Mouse (Mus musculus) kidney, postnatal 0 days (tissue): ENCODE data around the gene Fam193a. TPM values are rescaled to one million over a fixed set of nuclear protein-coding genes. Genes with fewer than 3 reads are reported as not detected.

Source experiments
- ATAC-seq: fragments of 200-750 bp; cut with Nextera tagmentation; replicated peaks from 2 replicates; pipeline ENCODE4 v1.8.0; 2017; ENCODE audit warnings: low read depth, moderate number of reproducible peaks, moderate TSS enrichment, moderate library complexity; ENCODE audit not compliant: low FRiP score
- DNase-seq: peaks from one replicate; pipeline ENCODE4 v3.0.0-alpha.2; 2016; ENCODE audit warnings: low spot score
- H3K27ac ChIP-seq: fragments of 300-500 bp; sonication (generic); 2 replicates; pipeline ENCODE4 v1.5.1; 2014; ENCODE audit warnings: mild to moderate bottlenecking
- H3K27me3 ChIP-seq: fragments of 300-500 bp; sonication (generic); 2 replicates; pipeline ENCODE4 v1.6.1; 2014; ENCODE audit warnings: low read length, mixed read lengths; ENCODE audit not compliant: insufficient read depth
- H3K36me3 ChIP-seq: fragments of 300-500 bp; sonication (generic); 2 replicates; pipeline ENCODE4 v1.6.1; 2014; ENCODE audit warnings: low read length, mixed read lengths; ENCODE audit not compliant: insufficient read depth
- H3K4me1 ChIP-seq: fragments of 300-500 bp; sonication (generic); replicated peaks from 2 replicates; pipeline ENCODE4 v1.6.1; 2014; ENCODE audit warnings: antibody characterized with exemption, low read length, mixed read lengths; ENCODE audit not compliant: insufficient read depth
- H3K4me2 ChIP-seq: fragments of 300-500 bp; sonication (generic); 2 replicates; pipeline ENCODE4 v1.6.1; 2014; ENCODE audit warnings: mild to moderate bottlenecking, low read length, moderate library complexity, mixed read lengths
- H3K4me3 ChIP-seq: fragments of 300-500 bp; sonication (generic); replicated peaks from 2 replicates; pipeline ENCODE4 v1.5.1; 2014; ENCODE audit warnings: low read depth, low read length
- H3K9ac ChIP-seq: fragments of 300-500 bp; sonication (generic); 2 replicates; pipeline ENCODE4 v1.6.1; 2014; ENCODE audit warnings: low read depth, low read length
- H3K9me3 ChIP-seq: fragments of 300-500 bp; sonication (generic); replicated peaks from 2 replicates; pipeline ENCODE4 v1.6.1; 2016; ENCODE audit warnings: low read length, inconsistent platforms, mixed read lengths
- CTCF ChIP-seq: IDR thresholded peaks from 2 replicates; pipeline ENCODE4 v1.5.1; 2016; ENCODE audit warnings: antibody characterized with exemption, low read depth, mild to moderate bottlenecking, moderate library complexity
- WGBS: fragments of 180-500 bp; shearing (Covaris S2); extraction: QIAGEN DNeasy Blood & Tissue Kit; methylation state at CpG from one replicate; pipeline ENCODE4 v1.1.7; 2014; 5-methylcytosine and 5-hydroxymethylcytosine counted together
- polyA plus RNA-seq: library from polyadenylated mRNA; unstranded; fragments of >200 nt; fragmentation: Nextera tagmentation; extraction: Ambion mirVana; gene quantifications from 2 replicates; pipeline ENCODE4 v1.2.1, GENCODE M21; 2015

Gene Fam193a
- polyA plus RNA-seq, 1 experiment from 2014 or later, result 6.8 TPM

DNA sequence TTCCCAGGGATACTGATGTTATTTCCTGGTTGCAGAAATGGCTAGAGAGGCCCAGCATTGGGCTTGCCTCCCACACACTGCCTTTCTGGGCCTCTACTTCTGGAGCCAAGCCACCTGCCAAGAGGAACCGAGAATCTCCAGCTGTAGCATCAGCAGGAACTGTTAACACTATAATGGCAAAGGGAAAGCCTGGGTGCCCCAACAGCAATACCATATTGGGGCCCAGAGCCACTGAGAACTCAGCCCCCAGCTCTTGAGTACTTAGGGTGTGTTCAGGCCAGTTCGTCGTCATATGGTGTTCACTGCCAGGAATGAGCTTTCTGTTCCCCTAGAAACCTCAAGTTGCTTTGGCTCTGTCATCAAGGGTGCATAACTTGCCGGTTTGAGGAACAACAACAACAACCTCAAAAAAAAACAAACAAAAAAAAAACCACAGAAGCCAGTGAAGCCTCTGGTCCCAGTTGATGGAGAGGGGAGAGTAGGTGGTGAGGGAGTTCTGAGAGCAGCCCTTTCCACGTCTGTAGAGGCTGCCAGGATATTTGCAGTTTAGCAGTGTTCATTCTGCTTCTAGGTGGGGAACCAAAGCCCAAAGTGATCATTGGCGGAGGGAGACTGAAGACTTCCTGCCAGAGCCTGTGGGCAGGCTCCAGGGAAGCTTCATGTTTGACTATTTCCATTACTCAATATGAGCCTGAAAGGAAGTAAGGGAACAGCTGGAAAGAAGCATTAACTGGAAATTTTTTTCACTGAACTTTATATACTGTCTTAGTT is 117.8 kb downstream of the Fam193a start:
- Histone ChIP-seq H3K27me3 (no peaks in the 10 kb centered on the region), H3K4me2 (no peak overlapping the region), H3K36me3 (0 out of 2 replicates have a peak, but pooled peaks cover 2% of the 10 kb centered on the region), H3K9me3 (no peaks in the 10 kb centered on the region), H3K4me3 (no peak overlapping the region), H3K9ac (no peak overlapping the region), H3K4me1 (no peaks in the 10 kb centered on the region; the same call in 1 of the 2 replicates), H3K27ac (no peak overlapping the region)
- ATAC-seq (no peak), DNase-seq (peak; percentile 42)
- WGBS, result 63% methylated on average over 6 of the region's 6 CpGs
- TF ChIP-seq CTCF, result no peak

- no peak for DNase-seq
- Histone ChIP-seq H3K4me2 (no peak overlapping the region), H3K4me3 (no peak overlapping the region), H3K27ac (no peak overlapping the region), H3K9ac (no peak overlapping the region), H3K4me1 (no peaks in the 10 kb centered on the region; the same call in 1 of the 2 replicates), H3K27me3 (no peaks in the 10 kb centered on the region), H3K36me3 (0 out of 2 replicates have a peak, but pooled peaks cover 2% of the 10 kb centered on the region), H3K9me3 (no peaks in the 10 kb centered on the region)
- 65% methylated on average over 6 of the region's 6 CpGs for WGBS
- no peak for TF ChIP-seq CTCF
- ATAC-seq, result 0 out of 2 replicates have a peak, but pooled peaks have one; percentile 11
Observed at GRCm38 (mm10) chr5:34488741-34489417, 119.1 kb downstream of the Fam193a start.

DNA sequence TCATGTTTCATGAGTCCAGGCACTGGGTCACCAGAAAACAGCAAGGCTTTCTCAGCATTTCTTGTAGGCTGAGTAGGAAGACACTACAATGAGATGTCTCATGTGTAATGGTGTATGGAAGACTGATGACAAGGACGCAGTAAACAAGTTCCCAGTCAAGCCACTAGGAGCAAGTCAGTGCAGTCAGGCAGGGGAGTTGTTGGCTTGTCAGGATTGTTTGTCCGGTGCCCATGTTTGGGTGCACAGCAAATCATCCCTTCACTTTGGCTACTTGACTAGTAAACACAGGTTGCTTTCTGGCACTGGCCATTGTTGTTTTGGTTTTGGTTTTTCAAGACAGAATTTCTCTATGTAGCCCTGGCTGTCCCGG is 119.7 kb downstream of the Fam193a start:
- 0 out of 2 replicates have a peak, but pooled peaks have one; percentile 14 for ATAC-seq
- Histone ChIP-seq H3K9ac (no peak overlapping the region), H3K9me3 (no peaks in the 10 kb centered on the region), H3K27me3 (no peaks in the 10 kb centered on the region), H3K27ac (no peak overlapping the region), H3K4me3 (no peak overlapping the region), H3K4me1 (no peaks in the 10 kb centered on the region; the same call in 1 of the 2 replicates), H3K36me3 (0 out of 2 replicates have a peak, but pooled peaks cover 2% of the 10 kb centered on the region), H3K4me2 (no peak overlapping the region)
- 61% methylated on average over 3 of the region's 3 CpGs for WGBS
- peak; percentile 40; the same call in 1 of the 2 replicates for TF ChIP-seq CTCF
- peak; percentile 61 for DNase-seq

DNA sequence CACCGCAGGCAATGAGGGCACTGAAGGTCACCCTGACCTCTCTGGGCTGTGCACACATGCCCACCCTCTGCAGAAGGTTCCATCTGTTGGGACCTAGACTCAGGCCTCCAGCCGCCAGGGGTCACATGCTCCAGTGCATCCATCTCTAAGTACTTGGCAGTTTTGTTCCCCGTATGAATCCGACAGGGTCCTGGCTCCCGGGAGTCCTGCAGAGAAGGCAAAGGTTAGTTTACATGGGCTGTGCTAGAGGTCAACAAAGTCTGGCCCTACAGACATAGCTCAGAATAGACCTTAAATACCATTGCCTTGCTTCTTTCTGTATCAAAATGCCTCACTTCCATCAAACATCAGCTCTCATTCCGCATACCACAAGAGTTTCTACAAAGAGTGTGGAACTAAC is 127.0 kb downstream of the Fam193a start:
- Histone ChIP-seq H3K9ac (no peak overlapping the region), H3K9me3 (no peaks in the 10 kb centered on the region), H3K27ac (no peak overlapping the region), H3K36me3 (peaks cover 5% of the 10 kb centered on the region; the same call in 1 of the 2 replicates), H3K27me3 (no peaks in the 10 kb centered on the region), H3K4me2 (no peak overlapping the region), H3K4me3 (no peak overlapping the region), H3K4me1 (no peaks in the 10 kb centered on the region)
- DNase-seq (no peak), ATAC-seq (no peak)
- 67% methylated on average over 6 of the region's 6 CpGs for WGBS
- TF ChIP-seq CTCF, result no peak

DNA sequence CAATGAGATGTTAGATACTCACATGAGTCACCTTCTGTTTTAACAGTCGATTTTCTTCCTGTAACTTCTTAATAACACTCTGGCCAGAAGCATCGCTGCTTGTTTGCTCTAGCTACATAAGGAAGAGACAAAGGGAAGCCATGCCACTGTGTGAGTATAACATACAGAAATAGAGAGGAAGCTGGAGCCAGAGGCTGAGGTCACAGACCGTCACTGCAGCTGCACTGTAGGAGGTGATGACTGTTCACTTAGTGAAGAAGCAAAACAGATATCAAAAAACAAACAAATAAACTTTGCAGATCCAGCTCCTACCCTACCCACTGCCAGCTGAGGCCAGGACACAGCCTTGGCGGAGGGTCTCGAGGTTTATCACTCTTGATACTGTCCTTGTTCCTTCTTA is 131.2 kb downstream of the Fam193a start:
- Histone ChIP-seq H3K9me3 (no peaks in the 10 kb centered on the region), H3K27ac (no peak overlapping the region), H3K4me1 (no peaks in the 10 kb centered on the region), H3K4me3 (no peak overlapping the region), H3K36me3 (peaks cover 14% of the 10 kb centered on the region; the same call in 1 of the 2 replicates), H3K9ac (no peak overlapping the region), H3K4me2 (no peak overlapping the region), H3K27me3 (no peaks in the 10 kb centered on the region)
- ATAC-seq (no peak), DNase-seq (no peak)
- TF ChIP-seq CTCF, result no peak
- 60% methylated on average over 5 of the region's 5 CpGs for whole genome bisulfite sequencing

- DNase-seq (no peak), ATAC-seq (no peak)
- WGBS, result 74% methylated on average over 3 of the region's 3 CpGs
- Histone ChIP-seq H3K9me3 (no peaks in the 10 kb centered on the region), H3K36me3 (peaks cover 14% of the 10 kb centered on the region; the same call in 1 of the 2 replicates), H3K27me3 (no peaks in the 10 kb centered on the region), H3K4me1 (no peaks in the 10 kb centered on the region), H3K4me3 (no peak overlapping the region), H3K9ac (no peak overlapping the region), H3K27ac (no peak overlapping the region), H3K4me2 (no peak overlapping the region)
- no peak for TF ChIP-seq CTCF
Observed at GRCm38 (mm10) chr5:34501588-34501987, 131.9 kb downstream of the Fam193a start.
